Mouse (Mus musculus): ENCODE results near the gene Krtap6-1.
A peak's percentile ranks its signal among the peaks of the same experiment; 100 is the strongest.
"Not testable (repeated sequence)": the region's sequence is repeated elsewhere in the genome, so short reads cannot be mapped to it uniquely, and the experiment has no call there.

Krtap6-1 gene

GRCm38 (mm10) chr16:89031399-89031798 lies at the start of gene Krtap6-1:
Krtap6-1 (plus strand) TSS chr16:89031699.
- not testable (repeated sequence) for DNase-seq (ENCODE audit: extremely low spot score, low read depth, low spot score)

- no peak for DNase-seq (ENCODE audit: extremely low spot score, low read depth, low spot score)
These were observed 20.8 kb upstream of the Krtap6-1 start, which contains the start of gene Krtap22-2 for GRCm38 (mm10) chr16:89010659-89011058. Krtap22-2 (minus strand) TSS chr16:89010759.

GRCm38 (mm10) chr16:89013973-89014372 lies 17.5 kb upstream of the Krtap6-1 start:
- DNase-seq (ENCODE audit: extremely low spot score, low read depth, low spot score) = no peak

GRCm38 (mm10) chr16:89014984-89015383 lies 16.5 kb upstream of the Krtap6-1 start, which contains the start of gene Gm10229:
Gm10229 (plus strand) TSS chr16:89015284.
- not testable (repeated sequence) for DNase-seq (ENCODE audit: extremely low spot score, low read depth, low spot score)

- not testable (repeated sequence) for DNase-seq (ENCODE audit: extremely low spot score, low read depth, low spot score)
These were observed 9.9 kb downstream of the Krtap6-1 start, which contains the start of gene Gm10228 for GRCm38 (mm10) chr16:89041372-89041771. Gm10228 (minus strand) TSS chr16:89041472.

GRCm38 (mm10) chr16:89047783-89048182 lies 16.3 kb downstream of the Krtap6-1 start, which contains the start of gene Krtap6-5:
Krtap6-5 (minus strand) TSS chr16:89047883.
- DNase-seq (ENCODE audit: extremely low spot score, low read depth, low spot score) = no peak

GRCm38 (mm10) chr16:89063902-89064301 lies 32.4 kb downstream of the Krtap6-1 start, which contains the start of gene 1110025L11Rik:
1110025L11Rik (minus strand) TSS chr16:89064002.
- not testable (repeated sequence) for DNase-seq (ENCODE audit: extremely low spot score, low read depth, low spot score)

GRCm38 (mm10) chr16:89071041-89071440 lies 39.5 kb downstream of the Krtap6-1 start:
- DNase-seq (ENCODE audit: extremely low spot score, low read depth, low spot score) = peak; percentile 61
